Mouse (Mus musculus) liver, embryonic 12.5 days (tissue): Measurements from ENCODE around the gene Map3k1. TPM values are rescaled to one million over a fixed set of nuclear protein-coding genes. Genes with fewer than 3 reads are reported as not detected.

Experiments
- ATAC-seq: fragments of 200-750 bp; cut with Nextera tagmentation; 2 replicates; pipeline ENCODE4 v1.8.0; 2017; ENCODE audit warnings: moderate number of reproducible peaks, mild to moderate bottlenecking, moderate library complexity
- H3K27ac ChIP-seq: fragments of 300-500 bp; sonication (generic); 2 replicates; pipeline ENCODE4 v1.5.1; 2016; ENCODE audit warnings: mild to moderate bottlenecking
- H3K27me3 ChIP-seq: fragments of 300-500 bp; sonication (generic); replicated peaks from 2 replicates; pipeline ENCODE4 v1.6.1; 2016; ENCODE audit warnings: mild to moderate bottlenecking, moderate library complexity
- H3K36me3 ChIP-seq: fragments of 300-500 bp; sonication (generic); 2 replicates; pipeline ENCODE4 v1.6.1; 2016; ENCODE audit warnings: mild to moderate bottlenecking, moderate library complexity
- H3K4me1 ChIP-seq: fragments of 300-500 bp; sonication (generic); 2 replicates; pipeline ENCODE4 v1.6.1; 2016
- H3K4me2 ChIP-seq: fragments of 300-500 bp; sonication (generic); 2 replicates; pipeline ENCODE4 v1.6.1; 2016; ENCODE audit warnings: mild to moderate bottlenecking, moderate library complexity
- H3K4me3 ChIP-seq: fragments of 300-500 bp; sonication (generic); 2 replicates; pipeline ENCODE4 v1.5.1; 2016; ENCODE audit warnings: mild to moderate bottlenecking, moderate library complexity
- H3K9ac ChIP-seq: fragments of 300-500 bp; sonication (generic); 2 replicates; pipeline ENCODE4 v1.6.1; 2016; ENCODE audit warnings: mild to moderate bottlenecking, moderate library complexity
- H3K9me3 ChIP-seq: fragments of 300-500 bp; sonication (generic); replicated peaks from 2 replicates; pipeline ENCODE4 v1.6.1; 2016; ENCODE audit warnings: mild to moderate bottlenecking, moderate library complexity
- WGBS: fragments of 180-500 bp; shearing (Covaris S2); methylation state at CpG from one replicate; pipeline ENCODE4 v1.1.7; 2016; ENCODE audit not compliant: insufficient replicate concordance; 5-methylcytosine and 5-hydroxymethylcytosine counted together
- polyA plus RNA-seq: library from polyadenylated mRNA; unstranded; fragments of >200 nt; fragmentation: Nextera tagmentation; extraction: Ambion mirVana; gene quantifications from 2 replicates; pipeline ENCODE4 v1.2.1, GENCODE M21; 2016

Map3k1 gene
- polyA plus RNA-seq, 1 experiment from 2014 or later: 17.0 TPM

DNA sequence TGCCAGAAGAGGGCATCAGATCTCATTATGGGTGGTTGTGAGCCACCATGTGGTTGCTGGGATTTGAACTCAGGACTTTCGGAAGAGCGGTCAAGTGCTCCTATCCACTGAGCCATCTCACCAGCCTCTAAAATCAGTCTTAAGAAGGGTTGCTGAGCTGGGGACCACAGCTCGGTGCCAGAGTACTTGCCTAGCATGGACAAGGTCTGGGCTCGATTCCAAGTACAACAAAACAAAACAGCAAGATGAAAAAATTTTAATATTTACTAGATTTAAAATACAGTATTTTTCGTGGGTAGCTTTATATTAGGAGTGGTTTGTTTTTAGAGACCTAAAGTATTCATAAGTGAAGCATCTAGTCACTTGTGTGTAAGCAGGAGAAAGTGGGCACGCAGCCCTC lies 55.5 kb downstream of the Map3k1 start:
- no peak overlapping the region for H3K27ac ChIP-seq

DNA sequence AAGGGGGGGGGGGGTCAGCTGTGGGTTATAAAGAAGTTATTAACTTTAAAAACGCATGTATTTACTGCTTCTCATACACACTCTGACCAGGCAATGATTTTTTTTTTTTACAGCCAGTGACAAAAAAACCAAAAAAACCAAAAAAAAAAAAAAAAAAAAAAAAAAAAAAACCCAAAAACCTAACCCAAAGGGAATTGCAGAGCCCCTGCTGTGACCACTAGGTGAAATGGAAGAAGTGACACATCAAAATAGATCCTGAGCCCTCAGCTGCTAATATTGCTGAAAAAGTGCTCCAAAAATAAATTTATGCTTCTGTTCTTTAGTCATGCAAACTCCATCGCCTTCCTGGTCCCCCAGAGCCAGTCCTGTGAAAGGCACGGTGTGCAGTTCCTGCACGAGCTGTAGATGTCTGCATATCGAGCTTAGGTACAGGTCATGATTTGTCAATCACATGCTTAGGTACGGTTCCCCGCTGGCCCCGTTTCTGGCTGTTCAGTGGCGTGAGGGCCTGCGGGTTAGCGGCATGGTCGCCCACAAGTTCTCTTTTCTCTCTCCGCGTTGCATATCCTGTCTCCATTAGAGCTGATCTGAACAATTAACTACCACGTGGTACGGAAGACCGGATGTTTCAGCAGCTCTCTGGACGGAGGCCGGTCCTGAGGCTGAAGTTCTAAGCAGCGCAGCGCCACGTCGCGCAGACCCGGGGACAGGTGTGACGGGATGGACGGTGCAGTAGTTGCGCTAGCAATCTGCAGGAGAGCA lies 60.3 kb downstream of the Map3k1 start:
- H3K27ac ChIP-seq: no peak overlapping the region; the same call in 1 of the 2 replicates
- peaks cover 33% of the 10 kb centered on the region for H3K4me1 ChIP-seq
- H3K36me3 ChIP-seq: peaks cover 64% of the 10 kb centered on the region
- H3K9ac ChIP-seq: no peak overlapping the region
- no peak overlapping the region for H3K4me2 ChIP-seq
- H3K27me3 ChIP-seq: no peaks in the 10 kb centered on the region
- 90% methylated on average over 28 of the region's 28 CpGs for WGBS
- no peak overlapping the region for H3K4me3 ChIP-seq
- no peaks in the 10 kb centered on the region for H3K9me3 ChIP-seq
- ATAC-seq: no peak

More for the DNA sequence above, 55.5 kb downstream of the Map3k1 start:
- no peaks in the 10 kb centered on the region for H3K9me3 ChIP-seq
- ATAC-seq: no peak
- H3K36me3 ChIP-seq: peaks cover 100% of the 10 kb centered on the region
- H3K4me1 ChIP-seq: no peaks in the 10 kb centered on the region
- no peak overlapping the region for H3K9ac ChIP-seq
- WGBS: 89% methylated on average over 6 of the region's 6 CpGs
- H3K27me3 ChIP-seq: no peaks in the 10 kb centered on the region
- no peak overlapping the region for H3K4me2 ChIP-seq
- no peak overlapping the region for H3K4me3 ChIP-seq

DNA sequence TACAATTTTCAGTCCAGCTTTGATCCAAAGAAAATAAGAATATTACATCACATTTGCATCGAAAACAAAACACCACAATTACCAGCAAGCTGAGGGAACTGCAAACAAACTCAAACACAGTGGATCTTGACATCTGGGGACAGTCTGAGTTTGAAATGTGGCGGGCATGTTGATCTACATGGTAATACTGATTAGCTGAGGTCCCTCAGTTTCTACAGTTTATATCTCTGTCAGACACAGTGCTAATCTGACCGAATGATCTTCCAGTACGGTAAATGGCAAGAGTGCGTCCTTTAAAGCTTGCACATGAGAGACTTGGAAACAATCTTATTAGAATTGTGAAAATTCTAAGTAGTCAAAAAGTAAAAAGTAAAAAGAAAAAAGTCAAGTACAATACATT lies 62.0 kb downstream of the Map3k1 start:
- Histone ChIP-seq H3K27me3 (no peaks in the 10 kb centered on the region), H3K9ac (no peak overlapping the region; the same call in 1 of the 2 replicates), H3K36me3 (peaks cover 48% of the 10 kb centered on the region), H3K4me1 (peaks cover 36% of the 10 kb centered on the region), H3K9me3 (no peaks in the 10 kb centered on the region), H3K4me3 (no peak overlapping the region), H3K4me2 (peak overlapping the region; percentile 35), H3K27ac (0 out of 2 replicates have a peak overlapping the region, but pooled peaks have one; percentile 45)
- ATAC-seq: peak; percentile 79
- WGBS: 33% methylated on average over 5 of the region's 5 CpGs

DNA sequence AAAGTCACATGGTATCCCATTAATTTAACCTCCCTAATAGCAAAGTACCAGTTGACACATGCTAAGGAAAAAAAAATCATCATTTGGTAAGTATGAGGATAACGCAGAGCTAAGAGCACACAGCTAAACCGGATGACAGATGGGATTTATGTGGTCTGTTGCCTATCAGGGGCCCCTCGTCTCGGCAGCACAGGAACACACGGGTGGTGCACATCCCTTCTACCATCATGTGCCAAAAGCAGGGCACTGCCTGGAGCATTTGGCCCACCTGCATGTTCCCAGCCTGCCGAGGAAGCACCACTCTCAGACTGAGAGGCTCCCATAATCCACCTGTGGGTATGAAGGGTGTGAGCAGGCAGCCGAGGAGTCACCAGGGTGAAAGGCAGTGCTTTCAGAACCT lies 63.6 kb downstream of the Map3k1 start:
- no peak for ATAC-seq
- no peak overlapping the region for H3K9ac ChIP-seq
- no peak overlapping the region for H3K4me2 ChIP-seq
- no peaks in the 10 kb centered on the region for H3K9me3 ChIP-seq
- 69% methylated on average over 7 of the region's 7 CpGs for WGBS
- no peaks in the 10 kb centered on the region for H3K27me3 ChIP-seq
- peak overlapping the region; percentile 85 for H3K27ac ChIP-seq
- peaks cover 36% of the 10 kb centered on the region for H3K4me1 ChIP-seq
- H3K4me3 ChIP-seq: no peak overlapping the region
- H3K36me3 ChIP-seq: peaks cover 31% of the 10 kb centered on the region

DNA sequence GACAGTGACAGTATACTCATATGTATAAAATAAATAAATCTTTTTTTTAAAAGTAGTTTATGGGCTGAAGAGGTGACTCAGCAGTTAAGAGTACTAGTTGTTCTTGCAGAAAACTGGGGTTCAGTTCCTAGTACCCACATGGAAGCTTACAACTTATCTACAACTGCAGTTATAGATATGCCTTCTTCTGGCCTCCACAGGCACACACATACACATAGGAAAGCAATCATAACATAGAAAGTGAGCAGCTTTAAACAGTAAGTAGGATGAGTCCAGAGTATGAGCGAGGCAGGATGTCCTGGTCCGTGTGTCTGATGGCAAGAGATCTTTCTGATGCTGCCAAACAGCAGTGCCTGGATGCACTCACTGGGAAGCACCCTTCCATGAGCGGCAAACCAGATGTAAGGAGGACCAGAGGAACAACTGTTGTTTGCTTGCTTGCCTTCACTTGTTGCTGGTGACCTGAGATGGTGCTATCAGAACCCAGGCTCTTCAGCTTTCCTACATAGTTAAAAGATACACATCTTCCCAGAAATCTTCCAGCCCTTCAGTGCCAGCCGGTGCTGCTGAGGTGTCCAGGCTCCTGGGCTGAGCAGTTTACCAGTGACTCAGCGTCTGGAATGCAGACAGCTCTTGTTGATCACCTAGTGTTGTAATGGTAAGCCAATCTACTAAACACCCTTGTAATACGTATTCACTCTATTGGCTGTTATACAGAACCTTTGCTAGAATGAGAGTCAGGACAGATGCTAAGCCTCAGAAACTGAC lies 64.4 kb downstream of the Map3k1 start:
- Histone ChIP-seq H3K9ac (peak overlapping the region; percentile 31; the same call in 1 of the 2 replicates), H3K4me3 (no peak overlapping the region), H3K36me3 (peaks cover 23% of the 10 kb centered on the region), H3K4me2 (peak overlapping the region; percentile 50), H3K9me3 (no peaks in the 10 kb centered on the region), H3K4me1 (peaks cover 36% of the 10 kb centered on the region), H3K27me3 (no peaks in the 10 kb centered on the region), H3K27ac (peak overlapping the region; percentile 85)
- 57% methylated on average over 6 of the region's 6 CpGs for WGBS
- peak; percentile 90 for ATAC-seq

DNA sequence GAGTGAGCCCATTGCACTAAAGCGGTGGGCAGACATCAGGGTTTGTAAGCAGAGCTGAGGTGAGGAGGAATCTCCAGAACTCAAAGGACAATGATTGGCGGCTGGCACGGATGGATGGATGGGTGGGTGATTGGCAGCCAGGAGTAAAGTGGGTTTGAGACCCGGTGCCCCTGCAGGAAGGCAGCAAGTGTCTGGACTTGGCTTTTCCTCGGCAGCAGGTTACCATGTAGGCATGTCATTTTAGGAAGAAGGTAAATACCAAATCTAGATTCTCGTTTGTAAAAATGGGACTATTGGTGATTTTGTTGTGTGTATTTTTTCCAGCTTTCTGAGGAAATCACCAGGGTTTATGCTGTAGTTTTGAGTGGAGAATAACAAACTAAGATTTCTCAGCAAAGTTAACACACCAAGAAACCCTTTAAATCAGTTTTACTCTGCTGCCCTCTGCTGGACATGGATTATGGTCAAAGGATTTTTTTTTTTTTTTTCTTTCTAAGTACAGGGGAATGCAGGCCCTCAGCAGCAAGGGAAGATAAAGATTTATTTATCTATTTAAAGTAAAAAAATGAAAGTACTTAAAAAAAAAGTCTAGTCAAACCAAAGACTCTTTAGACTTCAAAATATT lies 66.7 kb downstream of the Map3k1 start:
- 0 out of 2 replicates have a peak, but pooled peaks cover 5% of the 10 kb centered on the region for H3K9me3 ChIP-seq
- H3K4me2 ChIP-seq: no peak overlapping the region
- no peak overlapping the region for H3K27ac ChIP-seq
- H3K36me3 ChIP-seq: peaks cover 3% of the 10 kb centered on the region; the same call in 1 of the 2 replicates
- 52% methylated on average over 6 of the region's 6 CpGs for WGBS
- H3K27me3 ChIP-seq: no peaks in the 10 kb centered on the region
- H3K9ac ChIP-seq: no peak overlapping the region
- ATAC-seq: no peak
- H3K4me1 ChIP-seq: peaks cover 29% of the 10 kb centered on the region
- no peak overlapping the region for H3K4me3 ChIP-seq

DNA sequence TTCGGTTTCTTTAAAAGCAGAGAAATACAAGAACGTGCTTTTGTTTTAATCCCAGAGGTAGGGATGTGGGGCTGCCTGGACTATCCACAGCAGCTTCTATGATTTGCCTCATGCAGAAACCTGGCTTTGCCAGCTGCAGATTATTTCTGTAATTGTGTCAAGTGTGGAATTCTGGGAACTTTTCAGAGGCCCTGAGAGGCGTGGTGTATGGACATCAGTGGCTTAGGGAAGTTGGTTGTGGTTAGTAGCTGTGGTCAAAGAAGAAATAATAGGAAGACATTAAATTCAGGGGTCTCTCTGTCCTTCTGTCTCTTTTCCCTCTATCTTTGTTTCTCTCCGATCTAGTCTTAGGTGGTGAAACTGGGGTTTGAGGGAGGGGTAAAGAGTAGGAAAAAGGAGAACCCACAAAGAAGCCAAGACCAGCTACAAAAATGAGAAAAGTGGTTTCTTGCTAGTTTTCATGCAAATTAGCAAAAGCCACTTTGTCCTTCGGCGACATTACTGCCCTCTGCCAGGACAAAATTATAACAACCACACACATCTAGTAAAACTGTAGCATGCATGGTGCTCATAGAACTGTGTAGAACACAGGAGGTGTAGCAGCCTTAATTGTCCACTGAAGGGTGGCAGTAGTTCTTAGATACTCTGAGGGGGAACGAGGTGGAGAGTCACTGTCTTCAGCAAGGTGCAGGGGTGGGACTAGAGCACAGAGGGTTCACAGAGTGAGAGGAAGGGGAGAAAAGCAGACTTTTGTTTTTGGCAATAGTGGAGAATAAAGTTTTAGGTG lies 67.4 kb downstream of the Map3k1 start:
- Histone ChIP-seq H3K9ac (no peak overlapping the region), H3K9me3 (0 out of 2 replicates have a peak, but pooled peaks cover 5% of the 10 kb centered on the region), H3K27me3 (no peaks in the 10 kb centered on the region), H3K4me3 (no peak overlapping the region), H3K4me2 (no peak overlapping the region), H3K36me3 (no peaks in the 10 kb centered on the region), H3K4me1 (peaks cover 24% of the 10 kb centered on the region), H3K27ac (no peak overlapping the region)
- ATAC-seq: no peak
- WGBS: 48% methylated on average over 7 of the region's 7 CpGs

DNA sequence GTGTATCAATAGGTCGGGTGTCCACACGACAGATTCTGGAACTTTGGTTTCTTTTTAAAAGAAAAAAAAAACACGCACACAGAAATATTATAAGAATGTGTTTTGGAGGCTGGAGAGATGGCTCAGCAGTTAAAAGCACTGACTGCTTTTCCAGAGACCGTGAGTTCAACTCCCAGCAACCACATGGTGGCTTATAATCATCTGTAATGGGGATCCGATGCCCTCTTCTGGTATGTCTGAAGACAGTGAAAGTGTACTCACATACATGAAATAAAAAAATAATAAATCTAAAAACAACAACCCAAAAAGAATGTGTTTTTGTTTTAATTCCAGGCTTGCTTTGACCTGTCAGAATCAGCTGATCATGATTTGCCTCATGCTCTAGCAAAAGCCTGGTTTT lies 81.9 kb downstream of the Map3k1 start:
- no peaks in the 10 kb centered on the region for H3K27me3 ChIP-seq
- H3K4me2 ChIP-seq: no peak overlapping the region
- H3K9ac ChIP-seq: no peak overlapping the region
- H3K36me3 ChIP-seq: no peaks in the 10 kb centered on the region
- peaks cover 12% of the 10 kb centered on the region for H3K4me1 ChIP-seq
- H3K4me3 ChIP-seq: no peak overlapping the region
- peaks cover 10% of the 10 kb centered on the region for H3K9me3 ChIP-seq
- no peak for ATAC-seq
- no peak overlapping the region for H3K27ac ChIP-seq
- 82% methylated on average over 5 of the region's 5 CpGs for WGBS

DNA sequence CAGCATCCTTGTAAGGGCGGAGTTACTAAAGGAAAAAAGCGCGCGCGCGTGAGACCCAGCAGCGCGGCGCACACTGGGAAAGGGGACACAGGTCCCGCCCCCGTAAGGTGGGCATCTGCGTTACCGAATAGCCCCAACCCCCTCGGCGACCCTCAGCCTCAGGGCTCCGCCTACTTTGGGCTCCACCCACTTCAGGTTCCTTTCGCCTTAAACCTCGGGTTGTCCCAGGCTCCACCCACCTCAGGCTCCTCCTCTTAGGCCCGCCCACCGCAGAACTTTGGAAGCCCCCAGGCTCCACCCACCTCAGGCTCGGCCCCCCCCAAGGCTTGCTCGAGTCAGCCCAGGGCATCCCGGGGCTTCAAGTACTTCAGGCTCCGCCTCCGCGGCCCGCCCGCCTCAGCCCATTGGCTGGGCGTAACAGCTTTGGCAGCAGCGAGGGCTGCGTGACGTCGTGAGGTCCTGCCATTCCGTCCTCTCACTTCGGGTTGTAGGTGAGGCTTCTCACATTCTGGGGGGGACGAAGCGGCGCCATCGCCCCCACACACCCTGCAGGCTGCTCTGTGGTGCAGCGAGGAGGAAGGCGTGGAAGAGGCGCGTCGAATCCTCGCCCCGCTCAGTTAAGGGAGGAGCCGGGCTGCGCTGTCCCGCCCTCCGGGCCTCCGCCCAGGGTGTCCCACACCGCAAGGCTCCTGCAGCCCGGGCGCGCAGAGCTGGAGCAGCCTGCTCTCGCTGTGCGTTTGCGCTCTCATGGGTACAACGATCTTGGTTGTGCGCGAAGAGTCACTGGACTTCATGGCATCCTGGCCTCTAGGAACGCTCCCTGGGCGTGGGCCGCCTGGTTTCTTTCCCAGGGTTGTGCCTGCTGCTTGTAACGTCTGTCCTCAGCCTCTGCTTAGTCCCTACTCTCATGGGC lies 83.4 kb downstream of the Map3k1 start:
- ATAC-seq: peak; percentile 98
- peak overlapping the region; percentile 83 for H3K4me2 ChIP-seq
- H3K27ac ChIP-seq: peak overlapping the region; percentile 90
- no peaks in the 10 kb centered on the region for H3K27me3 ChIP-seq
- no peaks in the 10 kb centered on the region for H3K36me3 ChIP-seq
- H3K9me3 ChIP-seq: peaks cover 10% of the 10 kb centered on the region
- peaks cover 12% of the 10 kb centered on the region for H3K4me1 ChIP-seq
- WGBS: under 1% methylated on average over 65 of the region's 65 CpGs
- peak overlapping the region; percentile 68 for H3K9ac ChIP-seq
- peak overlapping the region; percentile 77 for H3K4me3 ChIP-seq

DNA sequence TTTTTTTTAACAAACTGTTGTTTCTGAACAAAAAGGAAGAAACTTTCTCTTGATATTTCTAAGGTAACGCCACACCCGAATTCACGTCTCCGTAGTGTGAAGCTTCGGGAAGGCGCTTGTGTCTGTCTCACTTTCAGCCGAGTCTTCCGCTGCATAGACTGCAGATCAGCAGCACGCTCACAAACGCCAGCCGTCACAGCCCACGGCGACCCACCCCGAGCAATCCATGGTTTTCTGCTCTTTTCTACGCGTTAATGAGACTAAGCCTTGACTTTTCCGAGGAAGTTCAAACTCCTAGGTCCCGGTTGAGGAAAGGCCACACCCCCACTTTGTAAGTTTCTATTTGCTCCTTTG lies 84.0 kb downstream of the Map3k1 start:
- Histone ChIP-seq H3K36me3 (peaks cover under 1% of the 10 kb centered on the region; the same call in 1 of the 2 replicates), H3K4me2 (peak overlapping the region; percentile 83), H3K27ac (peak overlapping the region; percentile 90), H3K9ac (peak overlapping the region; percentile 68), H3K27me3 (no peaks in the 10 kb centered on the region), H3K9me3 (peaks cover 10% of the 10 kb centered on the region), H3K4me1 (peaks cover 12% of the 10 kb centered on the region), H3K4me3 (peak overlapping the region; percentile 77)
- ATAC-seq: 0 out of 2 replicates have a peak, but pooled peaks have one; percentile 1
- WGBS: under 1% methylated on average over 18 of the region's 18 CpGs
